Mouse (Mus musculus) ovary, postnatal 14 days (tissue): ENCODE results near the gene Mfsd11.
A peak's percentile ranks its signal among the peaks of the same experiment; 100 is the strongest.
"Not testable (repeated sequence)": the region's sequence is repeated elsewhere in the genome, so short reads cannot be mapped to it uniquely, and the experiment has no call there.

Source experiments
- DNase-seq: peaks from one replicate; pipeline ENCODE4 v3.0.0; 2022; ENCODE audit warnings: low spot score

Gene Mfsd11

GRCm38 (mm10) chr11:116821057-116821940, 30.9 kb upstream of the Mfsd11 start:
- DNase-seq = no peak

GRCm38 (mm10) chr11:116822215-116822614, 30.0 kb upstream of the Mfsd11 start:
- no peak for DNase-seq

GRCm38 (mm10) chr11:116822626-116823025, 29.6 kb upstream of the Mfsd11 start:
- no peak for DNase-seq

- DNase-seq = no peak
Observed at GRCm38 (mm10) chr11:116823255-116823654, 29.0 kb upstream of the Mfsd11 start.

GRCm38 (mm10) chr11:116823885-116824284, 28.4 kb upstream of the Mfsd11 start:
- DNase-seq = not testable (repeated sequence)

- no peak for DNase-seq
Observed at GRCm38 (mm10) chr11:116825230-116825629, 27.0 kb upstream of the Mfsd11 start.

GRCm38 (mm10) chr11:116826550-116827504, 25.4 kb upstream of the Mfsd11 start:
- no peak for DNase-seq

- peak; percentile 86 for DNase-seq
Observed at GRCm38 (mm10) chr11:116827534-116828165, 24.6 kb upstream of the Mfsd11 start, which contains the start of gene Mxra7. Mxra7 (minus strand) TSS chr11:116828046.

GRCm38 (mm10) chr11:116832172-116832685, 20.0 kb upstream of the Mfsd11 start:
- DNase-seq = no peak

GRCm38 (mm10) chr11:116834954-116835353, 17.3 kb upstream of the Mfsd11 start:
- no peak for DNase-seq

GRCm38 (mm10) chr11:116836283-116836682, 16.0 kb upstream of the Mfsd11 start:
- no peak for DNase-seq

- no peak for DNase-seq
Observed at GRCm38 (mm10) chr11:116837441-116837840, 14.8 kb upstream of the Mfsd11 start.

- DNase-seq = no peak
Observed at GRCm38 (mm10) chr11:116838936-116839335, 13.3 kb upstream of the Mfsd11 start.

GRCm38 (mm10) chr11:116839601-116840000, 12.6 kb upstream of the Mfsd11 start:
- no peak for DNase-seq

GRCm38 (mm10) chr11:116840748-116841147, 11.5 kb upstream of the Mfsd11 start:
- DNase-seq = no peak

- DNase-seq = peak; percentile 45
Observed at GRCm38 (mm10) chr11:116842531-116843260, 9.5 kb upstream of the Mfsd11 start.

- DNase-seq = peak; percentile 94
Observed at GRCm38 (mm10) chr11:116843261-116844233, 8.7 kb upstream of the Mfsd11 start, which contains the start of the genes Mettl23 and Jmjd6. Mettl23 (plus strand) TSS chr11:116843278. Jmjd6 (minus strand) TSS chr11:116843449.

GRCm38 (mm10) chr11:116846593-116847181, 5.6 kb upstream of the Mfsd11 start:
- DNase-seq = no peak
